Mouse (Mus musculus) G1E-ER4 (cell line): Measurements from ENCODE around the gene Cecr2. TPM values are rescaled to one million over a fixed set of nuclear protein-coding genes. Genes with fewer than 3 reads are reported as not detected.

ENCODE experiments used
- GATA1 ChIP-seq: IDR thresholded peaks from one replicate; pipeline ENCODE4 v1.8.0; 2012; ENCODE audit warnings: low read length, inconsistent platforms
- polyA plus RNA-seq: library from polyadenylated mRNA; stranded (reverse); fragments of >175 nt; gene quantifications from 2 replicates; pipeline ENCODE4 v1.2.3, GENCODE M21; 2012

Gene Cecr2
- polyA plus RNA-seq, 1 experiment: 34.2 TPM

DNA sequence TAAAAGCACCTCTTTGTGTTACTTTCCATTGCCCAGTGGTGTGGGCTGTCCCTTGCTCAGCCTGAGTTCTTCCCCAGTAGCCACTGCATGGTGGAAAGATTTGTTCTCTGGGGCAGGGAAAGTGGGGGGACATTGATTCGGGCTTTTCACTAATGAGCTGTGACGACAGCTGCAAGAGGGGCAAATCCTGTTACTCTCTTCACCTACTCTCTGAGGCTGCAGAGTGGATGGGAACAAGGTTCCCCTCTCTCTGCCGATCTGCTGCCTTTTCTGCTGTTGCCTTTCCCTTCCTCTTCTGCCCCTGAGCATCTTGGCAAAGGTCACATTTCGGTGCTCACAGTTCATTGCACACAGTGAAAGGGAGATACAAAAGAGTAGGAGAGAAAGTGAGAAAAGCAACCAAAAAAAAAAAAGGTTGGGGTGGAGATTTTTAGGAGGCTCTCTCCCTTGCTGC, 50.4 kb downstream of the Cecr2 start:
- TF ChIP-seq GATA1: no peak

- TF ChIP-seq GATA1: no peak
These were observed 59.8 kb downstream of the Cecr2 start for GRCm38 (mm10) chr6:120725986-120726385.

- no peak for TF ChIP-seq GATA1
These were observed 69.8 kb downstream of the Cecr2 start for GRCm38 (mm10) chr6:120736011-120736410.

DNA sequence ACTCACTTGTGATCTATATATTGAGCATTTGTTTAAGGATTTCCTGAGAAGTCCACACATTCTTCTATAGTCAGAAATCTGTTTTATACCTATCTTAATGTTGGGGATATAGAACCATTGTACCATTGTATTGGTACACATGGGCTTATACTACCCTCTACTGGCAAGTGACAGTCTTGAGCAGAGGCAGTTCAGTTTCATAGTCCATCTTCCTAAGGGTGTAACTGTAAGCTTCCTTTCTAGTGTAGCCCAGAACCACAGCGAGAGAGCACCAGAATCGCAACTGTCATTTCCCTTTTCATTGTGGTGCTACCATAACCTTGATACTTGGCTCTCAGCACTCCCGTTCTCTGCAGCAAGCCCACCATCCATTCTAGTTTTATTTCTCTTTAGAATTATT, 70.4 kb downstream of the Cecr2 start:
- no peak for TF ChIP-seq GATA1

DNA sequence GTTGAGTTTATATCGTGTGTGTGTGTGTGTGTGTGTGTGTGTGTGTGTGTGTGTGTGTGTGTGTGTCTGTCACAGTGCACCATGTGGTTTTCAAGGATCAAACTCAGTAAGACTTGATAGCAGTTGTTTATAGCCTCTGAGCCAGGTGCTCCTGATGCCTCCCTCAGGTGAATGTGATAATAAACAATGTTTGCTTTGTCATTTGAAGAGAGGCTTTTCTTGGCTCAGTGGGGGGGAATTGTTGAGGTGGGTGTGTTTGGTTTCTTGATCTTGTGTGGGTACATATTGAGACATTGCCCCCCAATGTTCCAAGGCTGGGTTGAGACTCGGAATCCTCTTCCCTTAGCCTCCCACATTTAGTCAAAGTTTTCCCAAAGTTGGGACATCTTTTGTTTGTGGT, 77.0 kb downstream of the Cecr2 start:
- TF ChIP-seq GATA1: no peak

GRCm38 (mm10) chr6:120744266-120744665, 78.1 kb downstream of the Cecr2 start:
- no peak for TF ChIP-seq GATA1

- TF ChIP-seq GATA1: no peak
These were observed 80.2 kb downstream of the Cecr2 start for GRCm38 (mm10) chr6:120746416-120746815.

GRCm38 (mm10) chr6:120761151-120761550, 95.0 kb downstream of the Cecr2 start:
- TF ChIP-seq GATA1: no peak

- no peak for TF ChIP-seq GATA1
These were observed 103.8 kb downstream of the Cecr2 start for GRCm38 (mm10) chr6:120769972-120770371.

DNA sequence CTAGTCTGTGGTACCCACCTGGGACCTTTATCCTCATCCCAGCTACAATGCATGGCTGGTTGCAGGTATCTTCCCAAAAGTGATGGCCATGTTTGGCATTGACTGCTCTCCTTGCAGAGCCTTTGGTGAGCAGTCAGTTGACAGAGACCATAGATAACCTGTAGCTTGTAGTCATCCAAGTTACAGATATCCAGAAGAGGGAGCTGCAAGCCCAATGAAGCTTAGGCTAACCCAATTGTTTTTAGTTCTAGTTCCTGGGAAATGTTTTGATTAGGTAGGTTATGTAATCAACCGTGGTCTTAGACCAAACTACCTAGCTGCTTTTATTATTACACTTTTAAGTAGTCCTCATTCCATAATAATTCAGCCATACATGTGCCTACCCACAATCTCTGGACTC, 105.2 kb downstream of the Cecr2 start:
- TF ChIP-seq GATA1: no peak

DNA sequence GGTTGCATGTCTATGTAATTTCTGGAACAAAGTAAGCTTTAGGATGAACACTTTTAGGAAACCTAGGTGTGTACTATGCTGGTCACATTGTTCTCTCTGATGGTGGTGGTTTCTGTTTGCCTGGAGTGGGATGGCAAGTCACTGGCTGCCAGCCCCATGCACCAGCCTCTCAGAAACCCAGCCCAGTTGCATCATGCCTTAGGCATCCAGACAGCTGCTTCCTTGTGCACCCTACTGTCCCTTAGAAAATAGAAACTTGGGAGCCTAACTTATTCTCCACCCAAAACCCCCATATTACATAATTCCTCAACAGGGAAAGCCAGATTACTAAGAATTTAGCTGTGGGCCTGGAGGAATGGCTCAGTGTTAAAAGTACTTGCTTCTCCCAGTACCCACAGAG, 105.9 kb downstream of the Cecr2 start:
- no peak for TF ChIP-seq GATA1

- no peak for TF ChIP-seq GATA1
These were observed 107.0 kb downstream of the Cecr2 start, which contains the start of gene Slc25a18 for GRCm38 (mm10) chr6:120773149-120773628. Gene Slc25a18, plus strand, starts transcription at chr6:120773578.

DNA sequence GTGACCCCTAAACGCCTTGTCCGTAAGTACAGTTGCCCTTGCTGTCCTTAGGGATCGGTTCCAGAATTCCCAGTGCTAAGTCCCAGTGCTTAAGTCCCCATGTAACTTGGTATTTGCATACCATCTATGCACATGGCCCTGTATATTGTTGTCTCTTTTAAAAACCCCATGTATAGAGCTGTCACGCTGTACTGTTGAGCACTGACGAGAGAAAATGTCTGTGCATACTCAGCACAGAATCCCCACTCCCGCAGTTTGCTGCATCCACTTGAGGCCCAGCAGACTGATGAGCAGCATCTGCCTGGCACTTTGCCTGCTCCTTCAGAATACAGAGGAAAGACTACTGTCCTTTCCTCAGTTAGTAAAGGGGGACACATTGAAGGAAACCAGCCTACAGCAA, 107.6 kb downstream of the Cecr2 start:
- no peak for TF ChIP-seq GATA1

- no peak for TF ChIP-seq GATA1
These were observed 110.1 kb downstream of the Cecr2 start for GRCm38 (mm10) chr6:120776286-120776685.

- TF ChIP-seq GATA1: no peak
These were observed 111.4 kb downstream of the Cecr2 start for GRCm38 (mm10) chr6:120777533-120777932.

GRCm38 (mm10) chr6:120778226-120778625, 112.1 kb downstream of the Cecr2 start:
- TF ChIP-seq GATA1: no peak

- no peak for TF ChIP-seq GATA1
These were observed 116.8 kb downstream of the Cecr2 start for GRCm38 (mm10) chr6:120782948-120783347.

GRCm38 (mm10) chr6:120784351-120784750, 118.2 kb downstream of the Cecr2 start:
- no peak for TF ChIP-seq GATA1
